In the genomic region with DNA sequence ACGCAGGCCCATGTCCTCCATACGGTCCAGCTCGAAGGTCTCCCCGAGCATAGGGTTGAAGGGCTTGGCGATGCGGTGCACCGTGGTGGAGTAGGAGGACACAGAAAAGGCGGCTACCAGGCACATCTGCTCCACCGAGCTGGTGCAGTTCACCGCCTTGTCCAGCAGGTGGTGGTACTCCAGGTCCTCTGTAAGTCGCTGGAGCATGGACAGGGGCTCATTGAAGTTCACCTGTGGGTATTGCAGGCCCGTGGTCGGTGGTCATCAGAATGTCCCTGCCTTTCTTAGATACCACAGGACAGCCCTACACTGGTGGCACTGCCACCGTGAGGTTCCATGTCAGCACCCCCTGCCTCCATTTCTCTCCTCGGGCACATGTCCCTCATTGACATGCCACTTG, we compare ENCODE assay signal across 9 mouse cellular contexts.
DNase-seq lines count a peak whose midpoint lies in the region; ATAC-seq and TF ChIP-seq lines count a peak whose summit lies in the region.
"Had no signal": no experiment of that assay in that cellular context is flagged by ENCODE, and none has a peak within 500 bp of the region (broad histone marks: within the 10 kb centered on the region; RNA-seq: fewer than 3 reads in every experiment).

No protein-coding gene starts in this region.

- peak; percentile 66 for TF ChIP-seq CTCF in small intestine, adult 2 months (IDR thresholded peaks at IDR 0.05; ENCODE audit: extremely low read depth, insufficient read length, insufficient replicate concordance, low read depth, low read length)

- no peak for TF ChIP-seq POLR2A in small intestine, adult 2 months (IDR thresholded peaks at IDR 0.05; ENCODE audit: low read depth, low read length)

- intact Hi-C loops in heart, postnatal 10 days (cut with DNase I) = loop anchor here (1.0 to 5.0 kb wide), 2 partner anchors 72 to 168 kb away; no protein-coding TSS in a partner anchor

- no peak overlapping the region for H3K27ac ChIP-seq in small intestine, adult 2 months (ENCODE audit: insufficient read depth, low read depth, low read length)
- H3K27ac ChIP-seq: limb, embryonic 12.5 days had no signal

- WGBS in small intestine, adult 2 months = 29% methylated on average over 15 of the region's 15 CpGs

- no peaks in the 10 kb centered on the region for H3K4me1 ChIP-seq in small intestine, adult 2 months (ENCODE audit: control insufficient read depth, insufficient read depth, insufficient read length, low read length)
- H3K4me1 ChIP-seq: limb, embryonic 12.5 days had no signal

- no peak overlapping the region for H3K4me3 ChIP-seq in small intestine, adult 2 months (ENCODE audit: low read depth, low read length)
- H3K4me3 ChIP-seq: limb, embryonic 12.5 days had no signal

- no peaks in the 10 kb centered on the region for H3K27me3 ChIP-seq in small intestine, adult 2 months (ENCODE audit: control insufficient read depth, insufficient read depth, low read length)
- H3K27me3 ChIP-seq: limb, embryonic 12.5 days had no signal

- H3K36me3 ChIP-seq in small intestine, adult 2 months (ENCODE audit: control insufficient read depth, insufficient read depth, low read length) = no peaks in the 10 kb centered on the region
- H3K36me3 ChIP-seq: limb, embryonic 12.5 days had no signal

- DNase-seq in CD4-positive, CD25-positive, alpha-beta regulatory T cell, adult 2 months (ENCODE audit: low read depth, low spot score) = peak; percentile 62
- peak; percentile 79 for DNase-seq in ZHBTc4 (ENCODE audit: low read depth, low spot score)
- peak; percentile 73 for DNase-seq in embryo, embryonic 10 days (ENCODE audit: low spot score)
- DNase-seq in heart, postnatal 10 days = peak; percentile 58 to 72
- peak; percentile 55 to 71 for DNase-seq in layer of hippocampus, postnatal 25 days (ENCODE audit: extremely low spot score in 1 of 2, low spot score in 1 of 2)

- ATAC-seq in CD4-positive, CD25-positive, alpha-beta regulatory T cell, adult 4 months = no peak
- peak; percentile 73 for ATAC-seq in megakaryocyte-erythroid progenitor cell, adult 5-6 weeks (replicated peaks; ENCODE audit: low FRiP score, low TSS enrichment, poor library complexity, severe bottlenecking)
